Mouse (Mus musculus) liver, embryonic 14.5 days (tissue): ENCODE data around the gene Tmem74b.

ENCODE experiments used
- CTCF ChIP-seq: IDR thresholded peaks from 2 replicates; pipeline ENCODE4 v1.5.1; 2016; ENCODE audit warnings: antibody characterized with exemption, low read depth, control low read depth
- EP300 ChIP-seq: IDR thresholded peaks from 2 replicates; pipeline ENCODE4 v1.6.1; 2016; ENCODE audit warnings: antibody characterized with exemption, low read depth

- TF ChIP-seq CTCF = no peak
- no peak for TF ChIP-seq EP300
Measured at GRCm38 (mm10) chr2:151724094-151724493, 22.3 kb downstream of the Tmem74b start.
